Mouse (Mus musculus): ENCODE measurements around the gene Kantr.

DNA sequence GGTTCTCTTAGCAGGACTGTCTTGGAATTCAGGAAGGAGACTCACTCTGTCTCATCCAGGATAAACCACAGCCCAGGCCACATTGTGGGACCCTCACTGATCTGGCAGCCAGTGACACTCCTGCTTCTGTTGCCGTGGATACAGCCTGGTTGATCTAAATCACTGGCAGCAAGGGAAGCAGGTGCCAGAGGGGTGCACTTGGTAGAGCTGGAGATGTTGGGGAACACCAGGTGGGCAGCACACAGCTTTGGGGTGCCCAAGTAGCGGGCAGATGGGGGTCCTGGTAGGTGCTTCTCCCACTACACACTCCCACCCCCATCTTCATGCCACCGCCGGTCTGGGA, 40.7 kb upstream of the Kantr start:
- no peak for TF ChIP-seq CTCF (IDR thresholded peaks at IDR 0.05; ENCODE audit: borderline replicate concordance, extremely low read depth, insufficient read depth, insufficient read length)
- TF ChIP-seq POLR2A (IDR thresholded peaks at IDR 0.05; ENCODE audit: borderline replicate concordance, extremely low read depth, insufficient read depth, insufficient read length, poor library complexity, severe bottlenecking) = no peak

Data from brain, embryonic 14.5 days (tissue).